Mouse (Mus musculus) midbrain, postnatal 0 days (tissue): Measurements from ENCODE around the gene Naa20. TPM values are rescaled to one million over a fixed set of nuclear protein-coding genes. Genes with fewer than 3 reads are reported as not detected.

ENCODE experiments used
- ATAC-seq: fragments of 200-750 bp; cut with Nextera tagmentation; 2 replicates; pipeline ENCODE4 v1.8.0; 2017; ENCODE audit warnings: moderate number of reproducible peaks, mild to moderate bottlenecking, moderate TSS enrichment, moderate library complexity; ENCODE audit not compliant: low FRiP score
- DNase-seq: peaks from one replicate; pipeline ENCODE4 v3.0.0-alpha.2; 2015; ENCODE audit warnings: low spot score
- H3K27ac ChIP-seq: fragments of 300-500 bp; sonication (generic); 2 replicates; pipeline ENCODE4 v1.5.1; 2014; ENCODE audit warnings: low read depth, mild to moderate bottlenecking, low read length, mixed read lengths
- H3K27me3 ChIP-seq: fragments of 300-500 bp; sonication (generic); 2 replicates; pipeline ENCODE4 v1.6.1; 2014; ENCODE audit warnings: low read length, control low read depth, mixed read lengths; ENCODE audit not compliant: insufficient read depth
- H3K36me3 ChIP-seq: fragments of 300-500 bp; sonication (generic); 2 replicates; pipeline ENCODE4 v1.6.1; 2014; ENCODE audit warnings: low read length, control low read depth, mixed read lengths; ENCODE audit not compliant: insufficient read depth
- H3K4me1 ChIP-seq: fragments of 300-500 bp; sonication (generic); 2 replicates; pipeline ENCODE4 v1.6.1; 2014; ENCODE audit warnings: mild to moderate bottlenecking, control low read depth, antibody characterized with exemption, low read length, mixed read lengths; ENCODE audit not compliant: insufficient read depth
- H3K4me2 ChIP-seq: fragments of 300-500 bp; sonication (generic); 2 replicates; pipeline ENCODE4 v1.6.1; 2014; ENCODE audit warnings: low read depth, mild to moderate bottlenecking, low read length, mixed read lengths; ENCODE audit not compliant: poor library complexity, severe bottlenecking
- H3K4me3 ChIP-seq: fragments of 300-500 bp; sonication (generic); 2 replicates; pipeline ENCODE4 v1.5.1; 2014; ENCODE audit warnings: low read depth, mild to moderate bottlenecking, low read length, moderate library complexity
- H3K9ac ChIP-seq: fragments of 300-500 bp; sonication (generic); replicated peaks from 2 replicates; pipeline ENCODE4 v1.6.1; 2014; ENCODE audit warnings: mild to moderate bottlenecking, low read length, moderate library complexity, mixed read lengths; ENCODE audit not compliant: poor library complexity, severe bottlenecking
- H3K9me3 ChIP-seq: fragments of 300-500 bp; sonication (generic); 2 replicates; pipeline ENCODE4 v1.6.1; 2016; ENCODE audit warnings: low read length, control low read depth
- CTCF ChIP-seq: IDR thresholded peaks from 2 replicates; pipeline ENCODE4 v1.5.1; 2016; ENCODE audit warnings: antibody characterized with exemption, mild to moderate bottlenecking
- WGBS: fragments of 180-500 bp; shearing (Covaris S2); extraction: QIAGEN DNeasy Blood & Tissue Kit; methylation state at CpG from one replicate; pipeline ENCODE4 v1.1.7; 2014; 5-methylcytosine and 5-hydroxymethylcytosine counted together
- microRNA-seq: library from miRNA; unstranded; fragments of <30 nt; microRNA quantifications from one replicate; pipeline ENCODE4, GENCODE M21; 2016; ENCODE audit warnings: borderline number of aligned reads
- polyA plus RNA-seq: library from polyadenylated mRNA; unstranded; fragments of >200 nt; fragmentation: Nextera tagmentation; extraction: Ambion mirVana; gene quantifications from 2 replicates; pipeline ENCODE4 v1.2.1, GENCODE M21; 2015
- total RNA-seq: library from RNA; depleted of rRNA; stranded (reverse); fragments of >200 nt; gene quantifications from 2 replicates; pipeline ENCODE4 v1.2.3, GENCODE M21; 2014; rRNA removed

Gene Naa20
- total and polyA plus RNA-seq, 2 experiments from 2014 or later = 106 to 153 TPM

GRCm38 (mm10) chr2:145961861-145962260 lies 60.0 kb downstream of the Naa20 start:
- Histone ChIP-seq H3K9ac (no peak overlapping the region), H3K4me2 (no peak overlapping the region), H3K27ac (no peak overlapping the region), H3K4me3 (no peak overlapping the region), H3K27me3 (no peaks in the 10 kb centered on the region), H3K36me3 (no peaks in the 10 kb centered on the region), H3K4me1 (no peaks in the 10 kb centered on the region), H3K9me3 (no peaks in the 10 kb centered on the region)
- peak; percentile 41 for DNase-seq
- no peak for ATAC-seq
- WGBS = 65% methylated on average over 5 of the region's 5 CpGs
- no peak for TF ChIP-seq CTCF

Small RNAs within 50 kb of the gene (microRNA-seq; reads per million reads assigned to microRNA genes)
- not detected for gene Gm25026

Other genes with a start within 250 kb of the Naa20 start
- 18.0 and 19.5 TPM in 2 replicates for gene Rin2, start 226.9 kb upstream of the Naa20 start, total RNA-seq
- gene Rin2, start 226.9 kb upstream of the Naa20 start, polyA plus RNA-seq = 10.5 and 10.6 TPM in 2 replicates
- 2.5 and 4.9 TPM in 2 replicates for gene Cfap61, start 32.7 kb downstream of the Naa20 start, total RNA-seq
- 2.7 and 3.7 TPM in 2 replicates for gene Cfap61, start 32.7 kb downstream of the Naa20 start, polyA plus RNA-seq
- gene Crnkl1, start 32.9 kb downstream of the Naa20 start, total RNA-seq = 13.7 and 16.2 TPM in 2 replicates
- 13.2 and 15.5 TPM in 2 replicates for gene Crnkl1, start 32.9 kb downstream of the Naa20 start, polyA plus RNA-seq